ENCODE assay signal across 9 mouse cellular contexts in the genomic region with DNA sequence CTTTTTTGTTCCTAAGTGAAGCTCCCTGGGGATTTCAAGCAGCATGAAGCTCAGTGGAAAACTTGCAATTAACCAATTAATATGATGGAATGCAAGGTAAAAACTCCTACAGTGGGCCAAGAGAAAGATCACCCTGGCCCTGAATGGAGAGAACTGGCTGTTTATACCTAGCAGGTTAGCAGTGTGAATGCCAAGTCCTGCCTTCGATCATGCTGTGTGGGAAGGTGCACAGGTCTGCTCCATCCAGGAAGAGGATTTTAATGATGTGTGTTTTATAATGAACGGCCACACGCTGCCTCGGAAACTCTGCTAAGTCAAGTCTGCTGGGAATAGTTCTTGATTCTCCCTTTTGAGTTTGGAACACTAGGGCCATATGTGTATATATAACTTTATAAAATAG.
"Had no signal": no experiment of that assay in that cellular context is flagged by ENCODE, and none has a peak within 500 bp of the region (broad histone marks: within the 10 kb centered on the region; RNA-seq: fewer than 3 reads in every experiment).

No protein-coding gene starts in this region.

- H3K27ac ChIP-seq: left cerebral cortex, adult 2 months; limb, embryonic 10.5 days; liver, embryonic 15.5 days; midbrain, embryonic 13.5 days had no signal

- DNase-seq: kidney, postnatal 14 days; lung, adult 2 months; lung, postnatal 36 days; right cerebral cortex, postnatal 14 days; thymus, postnatal 36 days had no signal

- H3K4me3 ChIP-seq: left cerebral cortex, adult 2 months; limb, embryonic 10.5 days; liver, embryonic 15.5 days; midbrain, embryonic 13.5 days had no signal
